Mouse (Mus musculus): ENCODE results near the gene Keg1.

Gene Keg1

GRCm38 (mm10) chr19:12762212-12763130 is 66.9 kb downstream of the Keg1 start:
- DNase-seq (ENCODE audit: low spot score) = no peak

GRCm38 (mm10) chr19:12765308-12765707 is 69.7 kb downstream of the Keg1 start, which contains the start of gene Cntf:
Gene Cntf, minus strand, starts transcription at chr19:12765632.
- no peak for DNase-seq (ENCODE audit: low spot score)
